Mouse (Mus musculus) E14TG2a.4 (cell line): ENCODE measurements at regions not wholly inside any gene's neighbourhood (a gene's known extent, or its start where the extent isn't known, plus 50 kb on each side); places are given as distances from the start of the nearest gene placed in this dataset.

ENCODE experiments used
- CTCF ChIP-seq: conservative IDR thresholded peaks from 2 replicates; pipeline ENCODE4 v1.5.1; 2014; ENCODE audit warnings: low read length
- NANOG ChIP-seq: IDR thresholded peaks from 2 replicates; pipeline ENCODE4 v1.6.1; 2014; ENCODE audit warnings: borderline replicate concordance, low read length, mixed read lengths

DNA sequence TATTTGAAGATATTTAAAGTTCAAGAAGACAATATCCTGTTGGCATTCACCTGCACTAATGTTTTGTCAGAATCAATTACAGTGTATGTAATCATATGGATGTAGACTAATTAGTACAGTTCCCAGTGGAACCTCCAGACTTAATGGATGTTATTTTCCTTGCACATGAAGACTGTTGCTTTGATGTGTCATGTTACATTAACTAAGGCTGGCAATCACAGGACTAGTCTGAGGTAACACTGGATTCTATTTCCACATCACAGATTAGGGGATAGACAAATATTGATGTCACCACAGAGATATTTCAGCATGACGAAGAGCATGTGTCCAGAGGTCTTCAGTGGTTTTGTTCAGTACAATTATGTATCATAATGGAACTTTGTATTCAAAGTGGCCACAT, 108.8 kb downstream of the Fam174a start:
- TF ChIP-seq CTCF: no peak
- no peak for TF ChIP-seq NANOG
